Mouse (Mus musculus) spleen, embryonic (tissue): Measurements from ENCODE around the gene Polm.

ENCODE experiments used
- CTCF ChIA-PET: fragments of 350-600 bp; sonication (Branson Sonifier 250); formaldehyde crosslinking; loops from one replicate; lab custom pipeline; 2022; lab: Charles Lee

The Polm gene

DNA sequence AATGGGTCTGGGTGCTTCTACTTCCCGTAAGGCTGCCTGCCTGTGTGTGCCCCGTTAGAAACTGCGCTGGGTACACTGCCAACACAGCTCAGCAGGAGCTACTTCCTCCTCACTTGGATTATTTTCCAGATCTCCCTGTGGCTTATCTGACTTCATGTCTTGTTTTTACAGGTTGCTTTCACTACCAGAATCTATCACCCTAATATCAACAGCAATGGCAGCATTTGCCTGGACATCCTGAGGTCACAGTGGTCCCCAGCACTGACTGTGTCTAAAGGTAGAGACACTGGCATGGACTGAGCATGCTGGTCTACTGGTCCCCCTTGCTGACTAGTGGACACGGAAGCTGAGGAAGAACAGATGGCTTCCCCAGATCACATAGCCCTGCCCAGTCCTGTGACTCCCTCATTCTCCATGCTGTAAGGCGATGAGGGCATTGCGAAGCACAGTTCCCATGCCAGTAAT, 57.7 kb downstream of the Polm start:
- CTCF ChIA-PET: no interaction called here

DNA sequence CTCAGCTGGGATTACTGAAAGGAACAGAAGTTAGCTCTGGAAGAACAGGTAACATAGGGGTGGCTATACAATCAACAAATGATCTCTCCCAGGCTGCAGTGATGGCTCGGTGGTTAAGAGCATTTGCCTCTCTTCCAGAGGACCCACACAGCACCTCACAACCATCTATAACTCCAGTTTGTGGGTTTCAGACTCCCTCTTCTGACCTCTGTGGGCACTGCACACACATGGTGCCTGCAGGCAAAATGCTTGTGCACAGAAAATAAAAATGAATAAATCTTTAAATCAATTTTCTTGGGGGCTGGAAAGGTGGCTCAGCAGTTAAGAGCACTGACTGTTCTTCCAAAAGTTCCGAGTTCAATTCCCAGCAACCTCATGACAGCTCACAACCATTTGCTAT, 59.3 kb downstream of the Polm start:
- CTCF ChIA-PET: no interaction called here
